Mouse (Mus musculus) myocyte (in vitro differentiated cells): ENCODE measurements at regions not wholly inside any gene's neighbourhood (a gene's known extent, or its start where the extent isn't known, plus 50 kb on each side); places are given as distances from the start of the nearest gene placed in this dataset.

Experiments used
- MAX ChIP-seq: IDR thresholded peaks from one replicate; pipeline ENCODE4 v1.6.1; 2011; ENCODE audit warnings: low read depth, mild to moderate bottlenecking, control low read depth
- MYOD1 ChIP-seq, 3 experiments: IDR thresholded peaks; one replicate each; pipeline ENCODE4 v1.6.1; 2011; ENCODE audit warnings: control low read depth in 2 of 3, low read depth in 2 of 3, mild to moderate bottlenecking in 2 of 3, moderate library complexity in 1 of 3; ENCODE audit not compliant: insufficient read length in 2 of 3, control insufficient read depth in 1 of 3
- MYOG ChIP-seq, 3 experiments: IDR thresholded peaks; one replicate each; pipeline ENCODE4 v1.6.1; 2011; ENCODE audit warnings: control low read depth in 2 of 3, low read depth in 2 of 3, mild to moderate bottlenecking in 2 of 3; ENCODE audit not compliant: insufficient read length in 2 of 3, control insufficient read depth in 1 of 3, insufficient read depth in 1 of 3
- POLR2A ChIP-seq: IDR thresholded peaks from one replicate; pipeline ENCODE4 v1.6.1; 2011; ENCODE audit warnings: low read depth, mild to moderate bottlenecking, control low read depth, moderate library complexity; ENCODE audit not compliant: insufficient read length

GRCm38 (mm10) chr10:117474351-117475085 lies 94.7 kb upstream of the Cpsf6 start:
- TF ChIP-seq POLR2A (no peak), MAX (no peak), MYOD1 (IDR thresholded peaks at IDR 0.05; ENCODE audit: control insufficient read depth in 1 of 3, insufficient read length in 2 of 3, low read depth in 2 of 3) (no peak), MYOG (IDR thresholded peaks at IDR 0.05; ENCODE audit: control insufficient read depth in 1 of 3, insufficient read depth in 1 of 3, insufficient read length in 2 of 3, low read depth in 2 of 3) (no peak)
